Mouse (Mus musculus): ENCODE results near the gene Nol12. TPM values are rescaled to one million over a fixed set of nuclear protein-coding genes. Genes with fewer than 3 reads are reported as not detected.

The Nol12 gene
- polyA plus RNA-seq, 1 experiment: 39.5 TPM

- TF ChIP-seq POLR2A (IDR thresholded peaks at IDR 0.05; ENCODE audit: extremely low read depth, insufficient read depth, low read length) (no peak), CTCF (IDR thresholded peaks at IDR 0.05; ENCODE audit: extremely low read depth, insufficient read depth, low read length) (no peak)
- H3K4me1 ChIP-seq (ENCODE audit: control insufficient read depth, insufficient read depth, low read length): peaks cover 4% of the 10 kb centered on the region
- 0 out of 2 replicates have a peak within 1 kb of the TSS, but pooled peaks have one; percentile 50 for H3K27ac ChIP-seq (ENCODE audit: insufficient read depth, low read length)
- peak within 1 kb of the TSS; percentile 21; the same call in 1 of the 2 replicates for H3K4me3 ChIP-seq (ENCODE audit: insufficient read depth, low read length)
Measured at GRCm38 (mm10) chr15:78926021-78926919, 8.5 kb upstream of the Nol12 start, which contains the start of gene Lgals1. Gene Lgals1, plus strand, starts transcription at chr15:78926725.

GRCm38 (mm10) chr15:78927021-78927787 is 7.5 kb upstream of the Nol12 start:
- TF ChIP-seq POLR2A (IDR thresholded peaks at IDR 0.05; ENCODE audit: extremely low read depth, insufficient read depth, low read length) (no peak), CTCF (IDR thresholded peaks at IDR 0.05; ENCODE audit: extremely low read depth, insufficient read depth, low read length) (no peak)
- H3K4me3 ChIP-seq (ENCODE audit: insufficient read depth, low read length): peak overlapping the region; percentile 21; the same call in 1 of the 2 replicates

DNA sequence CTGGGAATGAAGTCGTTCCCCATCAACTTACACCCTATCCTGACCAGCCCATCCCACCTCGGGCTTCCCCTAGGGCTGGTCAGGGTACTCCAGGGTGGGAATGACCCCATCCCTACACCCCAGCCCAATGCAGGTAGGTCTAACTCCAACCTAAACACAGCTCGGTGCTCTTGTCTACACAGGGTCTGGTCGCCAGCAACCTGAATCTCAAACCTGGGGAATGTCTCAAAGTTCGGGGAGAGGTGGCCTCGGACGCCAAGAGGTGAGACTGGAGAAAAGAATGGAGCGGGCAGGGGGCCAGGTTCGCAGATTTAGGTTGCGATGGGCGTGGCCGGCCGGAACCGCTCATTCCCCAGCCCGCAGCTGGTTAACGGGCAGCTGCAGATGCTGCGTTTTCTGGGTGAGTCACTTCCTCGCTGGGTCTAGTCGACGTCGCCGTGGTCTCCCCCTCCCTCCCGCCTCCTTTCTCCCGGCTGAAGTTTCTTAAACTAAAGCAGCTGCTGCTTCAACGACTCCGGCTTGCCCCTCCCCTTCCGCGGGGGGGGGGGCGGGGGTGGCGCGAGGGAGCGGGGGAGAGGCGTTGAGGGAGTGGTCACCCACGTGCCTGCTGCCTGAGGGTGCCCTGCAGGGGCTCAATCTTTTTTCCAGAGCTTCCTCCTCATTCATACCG is 6.8 kb upstream of the Nol12 start:
- peak overlapping the region; percentile 21 for H3K4me3 ChIP-seq (ENCODE audit: insufficient read depth, low read length)
- H3K27ac ChIP-seq (ENCODE audit: insufficient read depth, low read length): no peak overlapping the region
- TF ChIP-seq CTCF (IDR thresholded peaks at IDR 0.05; ENCODE audit: extremely low read depth, insufficient read depth, low read length): no peak
- TF ChIP-seq POLR2A (IDR thresholded peaks at IDR 0.05; ENCODE audit: extremely low read depth, insufficient read depth, low read length): no peak
- H3K4me1 ChIP-seq (ENCODE audit: control insufficient read depth, insufficient read depth, low read length): peaks cover 4% of the 10 kb centered on the region

More at GRCm38 (mm10) chr15:78927021-78927787, 7.5 kb upstream of the Nol12 start:
- no peak overlapping the region for H3K27ac ChIP-seq (ENCODE audit: insufficient read depth, low read length)
- peaks cover 4% of the 10 kb centered on the region for H3K4me1 ChIP-seq (ENCODE audit: control insufficient read depth, insufficient read depth, low read length)

DNA sequence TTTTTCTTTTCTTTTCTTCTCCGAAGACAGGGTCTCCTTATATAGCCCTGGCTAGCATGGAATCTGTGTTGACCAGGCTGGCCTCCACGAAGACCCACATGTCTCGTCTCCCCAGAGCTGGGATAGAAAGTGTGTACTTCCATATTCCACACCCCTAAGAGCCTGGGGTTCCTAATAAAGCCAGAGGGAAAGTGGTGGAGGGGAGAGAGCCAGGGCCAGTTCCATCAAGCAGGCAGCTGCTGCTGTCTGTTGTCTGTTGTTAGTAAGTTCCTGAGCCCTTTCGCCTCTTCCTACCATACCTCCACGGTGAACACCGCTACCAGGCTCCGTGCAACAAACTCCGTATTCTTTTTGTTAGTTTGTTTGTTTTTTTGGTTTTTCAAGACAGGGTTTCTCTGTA is 6.2 kb upstream of the Nol12 start:
- TF ChIP-seq POLR2A (IDR thresholded peaks at IDR 0.05; ENCODE audit: extremely low read depth, insufficient read depth, low read length) (no peak), CTCF (IDR thresholded peaks at IDR 0.05; ENCODE audit: extremely low read depth, insufficient read depth, low read length) (no peak)
- Histone ChIP-seq H3K4me1 (ENCODE audit: control insufficient read depth, insufficient read depth, low read length) (peaks cover 4% of the 10 kb centered on the region), H3K27ac (ENCODE audit: insufficient read depth, low read length) (no peak overlapping the region), H3K4me3 (ENCODE audit: insufficient read depth, low read length) (no peak overlapping the region; the same call in 1 of the 2 replicates)

DNA sequence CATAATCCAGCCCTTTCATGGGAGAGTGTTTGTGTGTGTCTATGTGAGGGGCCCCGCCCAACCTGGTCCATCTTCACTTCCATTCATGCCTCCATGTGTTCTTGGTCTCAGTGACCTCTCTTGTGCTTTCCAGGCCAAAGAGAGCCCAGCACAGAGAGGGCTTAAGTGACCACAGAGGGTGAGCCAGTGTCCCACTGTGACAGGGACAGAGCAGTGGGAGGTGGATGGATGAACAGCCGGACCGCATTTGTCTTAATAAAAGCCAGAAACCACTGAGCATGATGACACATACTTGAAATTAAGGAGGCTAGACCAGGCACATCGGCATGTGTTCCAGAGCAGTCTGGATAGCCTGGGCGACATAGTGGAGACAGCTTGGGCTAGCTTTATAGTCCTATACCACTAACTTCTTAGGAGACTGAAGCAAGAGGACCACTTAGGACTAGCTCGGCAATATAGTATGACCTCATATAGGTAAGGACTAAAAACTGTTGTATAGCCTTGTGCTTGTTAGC is 4.5 kb upstream of the Nol12 start:
- Histone ChIP-seq H3K4me1 (ENCODE audit: control insufficient read depth, insufficient read depth, low read length) (peaks cover 4% of the 10 kb centered on the region), H3K4me3 (ENCODE audit: insufficient read depth, low read length) (no peak overlapping the region), H3K27ac (ENCODE audit: insufficient read depth, low read length) (no peak overlapping the region)
- TF ChIP-seq POLR2A (IDR thresholded peaks at IDR 0.05; ENCODE audit: extremely low read depth, insufficient read depth, low read length) (no peak), CTCF (IDR thresholded peaks at IDR 0.05; ENCODE audit: extremely low read depth, insufficient read depth, low read length) (no peak)

DNA sequence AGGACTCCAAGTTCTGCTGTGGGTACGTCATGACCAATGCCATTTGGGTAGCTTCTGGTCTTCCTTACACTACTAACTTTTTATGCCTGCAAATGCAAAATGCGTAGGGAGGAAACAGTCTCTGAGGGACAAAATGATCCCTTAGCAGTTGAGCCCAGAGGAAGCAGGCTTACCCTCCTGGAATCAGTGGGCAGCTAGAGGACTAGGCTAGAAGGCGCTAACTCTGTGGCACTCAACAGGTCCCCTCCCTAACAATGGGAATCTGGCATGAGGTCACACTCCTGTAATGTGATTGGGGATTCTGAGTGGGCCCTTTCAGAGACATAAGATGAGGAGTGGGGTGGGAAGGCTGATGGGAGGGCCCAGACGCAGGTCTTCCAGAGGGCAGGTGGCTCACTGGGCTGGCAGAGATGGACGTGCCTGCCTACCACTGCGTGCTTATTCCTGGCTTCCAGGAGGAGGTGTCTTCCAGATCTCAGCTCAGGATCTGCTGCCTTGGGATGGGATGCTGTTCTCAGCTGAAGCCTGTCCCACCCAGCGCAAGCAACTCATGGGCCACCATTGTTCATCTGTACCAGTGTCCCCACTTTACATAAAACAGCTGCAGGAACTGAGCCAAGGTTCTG is 3.8 kb upstream of the Nol12 start:
- Histone ChIP-seq H3K27ac (ENCODE audit: insufficient read depth, low read length) (no peak overlapping the region), H3K4me3 (ENCODE audit: insufficient read depth, low read length) (no peak overlapping the region), H3K4me1 (ENCODE audit: control insufficient read depth, insufficient read depth, low read length) (peaks cover 5% of the 10 kb centered on the region)
- no peak for TF ChIP-seq CTCF (IDR thresholded peaks at IDR 0.05; ENCODE audit: extremely low read depth, insufficient read depth, low read length)
- no peak for TF ChIP-seq POLR2A (IDR thresholded peaks at IDR 0.05; ENCODE audit: extremely low read depth, insufficient read depth, low read length)

GRCm38 (mm10) chr15:78931577-78931976 is 3.2 kb upstream of the Nol12 start:
- TF ChIP-seq CTCF (IDR thresholded peaks at IDR 0.05; ENCODE audit: extremely low read depth, insufficient read depth, low read length) (peak; percentile 58), POLR2A (IDR thresholded peaks at IDR 0.05; ENCODE audit: extremely low read depth, insufficient read depth, low read length) (no peak)
- H3K4me3 ChIP-seq (ENCODE audit: insufficient read depth, low read length): no peak overlapping the region
- peaks cover 6% of the 10 kb centered on the region for H3K4me1 ChIP-seq (ENCODE audit: control insufficient read depth, insufficient read depth, low read length)
- H3K27ac ChIP-seq (ENCODE audit: insufficient read depth, low read length): no peak overlapping the region

DNA sequence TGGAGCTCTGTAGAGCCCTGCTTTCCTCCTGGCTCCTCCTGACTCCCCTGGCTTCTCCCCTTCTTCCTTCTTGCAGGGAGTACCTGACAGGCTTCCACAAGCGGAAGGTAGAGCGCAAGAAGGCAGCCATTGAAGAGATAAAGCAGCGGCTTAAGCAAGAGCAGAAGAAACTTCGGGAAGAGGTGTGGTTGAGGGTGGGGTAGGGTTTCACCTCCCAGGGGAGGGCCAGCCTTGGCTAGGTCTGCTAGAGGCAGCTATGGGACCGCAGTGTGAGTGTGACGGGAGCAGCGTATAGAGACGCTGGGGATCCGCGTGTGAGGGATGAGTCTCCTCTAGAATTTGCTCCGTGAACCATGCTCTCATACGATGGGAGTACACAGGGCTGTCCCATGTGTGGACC is 1.7 kb downstream of the Nol12 start:
- H3K4me3 ChIP-seq (ENCODE audit: insufficient read depth, low read length): peak overlapping the region; percentile 76; the same call in 1 of the 2 replicates
- peaks cover 1% of the 10 kb centered on the region; the same call in 1 of the 2 replicates for H3K4me1 ChIP-seq (ENCODE audit: control insufficient read depth, insufficient read depth, low read length)
- no peak overlapping the region for H3K27ac ChIP-seq (ENCODE audit: insufficient read depth, low read length)
- TF ChIP-seq POLR2A (IDR thresholded peaks at IDR 0.05; ENCODE audit: extremely low read depth, insufficient read depth, low read length) (no peak), CTCF (IDR thresholded peaks at IDR 0.05; ENCODE audit: extremely low read depth, insufficient read depth, low read length) (no peak)

Measured in cortical plate, adult 2 months (tissue).